ENCODE assay signal across 26 mouse cellular contexts in the genomic region with DNA sequence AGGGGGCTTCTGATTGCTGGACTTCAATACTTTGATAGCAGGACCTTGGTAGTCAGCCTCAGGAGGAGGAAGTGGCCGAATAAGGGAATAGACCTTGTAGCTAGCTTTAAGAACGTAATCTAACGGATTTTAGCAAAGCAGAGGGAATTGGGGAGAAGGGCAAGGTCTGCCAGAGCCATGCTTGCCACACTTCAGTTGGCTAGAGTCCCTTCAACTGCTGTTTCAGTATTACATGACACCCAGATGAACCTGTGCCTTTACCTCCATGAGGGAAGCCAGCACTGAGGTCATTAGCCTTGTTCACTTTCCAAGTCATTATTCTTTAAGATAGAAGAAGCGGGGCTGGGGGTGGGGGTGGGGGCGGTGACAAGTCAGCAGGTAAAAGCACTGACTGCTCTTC. TPM values are rescaled to one million over a fixed set of nuclear protein-coding genes. Genes with fewer than 3 reads are reported as not detected.
DNase-seq lines count a peak whose midpoint lies in the region; ATAC-seq and TF ChIP-seq lines count a peak whose summit lies in the region.
"Had no signal": no experiment of that assay in that cellular context is flagged by ENCODE, and none has a peak within 500 bp of the region (broad histone marks: within the 10 kb centered on the region; RNA-seq: fewer than 3 reads in every experiment).

No protein-coding gene starts in this region.

- no peak for ATAC-seq in liver, postnatal 0 days
- ATAC-seq: activated CD4-positive, CD25-positive, alpha-beta regulatory T cell, adult 4 months; CD4-positive, CD25-positive, alpha-beta regulatory T cell, adult 4 months; Patski had no signal

- H3K9ac ChIP-seq in liver, adult 2 months (ENCODE audit: low read depth, low read length): no peak overlapping the region
- H3K9ac ChIP-seq in liver, postnatal 0 days (replicated peaks): no peak overlapping the region

- no peaks in the 10 kb centered on the region for H3K36me3 ChIP-seq in liver, adult 2 months (ENCODE audit: control insufficient read depth, insufficient read depth, low read length)
- no peaks in the 10 kb centered on the region for H3K36me3 ChIP-seq in liver, postnatal 0 days (replicated peaks; ENCODE audit: insufficient read depth, low read length)
- H3K36me3 ChIP-seq: G1E had no signal

- H3K4me2 ChIP-seq in liver, postnatal 0 days (ENCODE audit: low read depth, low read length): no peak overlapping the region

- H3K79me2 ChIP-seq in liver, adult 2 months (ENCODE audit: control insufficient read depth, insufficient read depth, low read length): no peaks in the 10 kb centered on the region

- H3K4me1 ChIP-seq in liver, adult 2 months (ENCODE audit: control insufficient read depth, insufficient read depth, low read length): no peaks in the 10 kb centered on the region
- no peaks in the 10 kb centered on the region for H3K4me1 ChIP-seq in liver, postnatal 0 days (ENCODE audit: insufficient read depth)

- DNase-seq in adrenal gland, postnatal 10 days: peak; percentile 26
- no peak for DNase-seq in adrenal gland, postnatal 36 days
- peak; percentile 52 for DNase-seq in adrenal gland, postnatal 14 days
- no peak for DNase-seq in adrenal gland, adult 2 months
- DNase-seq in liver, adult 2 months (ENCODE audit: extremely low read depth, low read depth, low spot score): peak; percentile 30
- no peak for DNase-seq in liver, postnatal 0 days
- peak; percentile 83 for DNase-seq in adipocyte (ENCODE audit: low spot score)
- no peak for DNase-seq in cerebellum, postnatal 4 days (ENCODE audit: low spot score in 2 of 2)
- DNase-seq: adrenal gland, adult 8-10 months; adrenal gland, postnatal 25 days; B cell, adult 2 months; cerebellum, adult 11 months; cerebellum, adult 11-12 months; cerebellum, adult 18-20 months; cerebellum, adult 2 months; cerebellum, adult 8-10 months; cerebellum, adult 9-10 months; cerebellum, adult 9-11 months had no signal

- no peak overlapping the region for H3K27ac ChIP-seq in liver, adult 2 months (replicated peaks; ENCODE audit: insufficient read depth, low read depth, low read length)
- H3K27ac ChIP-seq in liver, postnatal 0 days (ENCODE audit: low read depth): no peak overlapping the region

- no peaks in the 10 kb centered on the region for H3K9me3 ChIP-seq in liver, postnatal 0 days (ENCODE audit: low read length)
- H3K9me3 ChIP-seq: G1E had no signal

- no peaks in the 10 kb centered on the region for H3K27me3 ChIP-seq in liver, adult 2 months (ENCODE audit: control insufficient read depth, insufficient read depth, low read length)
- no peaks in the 10 kb centered on the region for H3K27me3 ChIP-seq in liver, postnatal 0 days (ENCODE audit: insufficient read depth, low read length)

- 78% methylated on average over 5 of the region's 5 CpGs for WGBS in liver, adult 2 months
- WGBS in liver, postnatal 0 days (ENCODE audit: insufficient replicate concordance): 75% methylated on average over 5 of the region's 5 CpGs

- TF ChIP-seq EP300 in liver, postnatal 0 days (IDR thresholded peaks at IDR 0.05; ENCODE audit: low read depth): no peak

- H3K4me3 ChIP-seq in liver, adult 2 months (ENCODE audit: insufficient read depth, low read depth, low read length): no peak overlapping the region
- no peak overlapping the region for H3K4me3 ChIP-seq in liver, postnatal 0 days (ENCODE audit: low read depth, low read length)

- no peak for TF ChIP-seq CTCF in liver, adult 2 months (IDR thresholded peaks at IDR 0.05; ENCODE audit: low read depth, low read length)
- no peak for TF ChIP-seq CTCF in liver, postnatal 0 days (IDR thresholded peaks at IDR 0.05; ENCODE audit: low read depth)

- no peak for TF ChIP-seq POLR2A in liver, adult 2 months (IDR thresholded peaks at IDR 0.05; ENCODE audit: extremely low read depth, insufficient read depth, low read length)

RNA-seq across cellular contexts. Expression of a gene that starts 14.5 kb away (rescaled TPM):
- total RNA-seq in adrenal gland, postnatal 10 days (2021): 1 to 10 TPM; 1.9 to 2.1 TPM
- 1 to 10 TPM; 5.5 to 7.9 TPM for total RNA-seq in adrenal gland, postnatal 36 days (2021)
- 0.86 and 2.1 TPM in 2 replicates for total RNA-seq in adrenal gland, postnatal 14 days (2021)
- total RNA-seq in adrenal gland, adult 2 months (2021): 10 to 100 TPM in 1 of 2 experiments, 1 to 10 TPM in 1; 8.5 to 18.3 TPM
- polyA plus RNA-seq in adrenal gland, adult 2 months (2012; rRNA removed): 0.76 and 1.8 TPM in 2 replicates
- 11.9 and 24.6 TPM in 2 replicates for total RNA-seq in liver, adult 2 months (2014; rRNA removed)
- polyA plus RNA-seq in liver, adult 2 months (2012; rRNA removed): 30.5 and 50.3 TPM in 2 replicates
- polyA plus RNA-seq in liver, postnatal 0 days (2015; fragmentation: Nextera tagmentation; extraction: Ambion mirVana): 6.5 and 7.0 TPM in 2 replicates
- total RNA-seq: G1E, MEL had no signal
- polyA plus RNA-seq: activated CD4-positive, CD25-positive, alpha-beta regulatory T cell, adult 4 months; C2C12; CD4-positive, CD25-positive, alpha-beta regulatory T cell, adult 4 months; G1E; Patski had no signal

RNA-seq across cellular contexts. Expression of a gene that starts 18.0 kb away (rescaled TPM):
- total RNA-seq in adrenal gland, postnatal 10 days (2021): 1 to 10 TPM; 1.1 to 1.3 TPM
- 1 to 10 TPM in 1 of 2 experiments, under 1 TPM in 1; 0.99 to 1.5 TPM for total RNA-seq in adrenal gland, postnatal 36 days (2021)
- total RNA-seq in adrenal gland, postnatal 14 days (2021): 0.96 and 1.5 TPM in 2 replicates
- 1 to 10 TPM; 1.7 to 1.9 TPM for total RNA-seq in adrenal gland, adult 2 months (2021)
- 0.26 TPM in 1 of 2 replicates, not detected in the other for polyA plus RNA-seq in adrenal gland, adult 2 months (2012; rRNA removed)
- not detected in 2 replicates for total RNA-seq in liver, adult 2 months (2014; rRNA removed)
- not detected in 2 replicates for polyA plus RNA-seq in liver, adult 2 months (2012; rRNA removed)
- polyA plus RNA-seq in liver, postnatal 0 days (2015; fragmentation: Nextera tagmentation; extraction: Ambion mirVana): 0.64 and 1.0 TPM in 2 replicates
- total RNA-seq: CH12.LX, G1E had no signal
- polyA plus RNA-seq: activated CD4-positive, CD25-positive, alpha-beta regulatory T cell, adult 4 months; brain, embryonic 14.5 days; C2C12; CD4-positive, CD25-positive, alpha-beta regulatory T cell, adult 4 months; cerebellum, adult 2 months; G1E had no signal

RNA-seq across cellular contexts. Expression of a gene that starts 27.8 kb away (rescaled TPM):
- total RNA-seq in adrenal gland, postnatal 10 days (2021): 1 to 10 TPM; 7.9 to 8.3 TPM
- total RNA-seq in adrenal gland, postnatal 36 days (2021): 1 to 10 TPM; 6.9 to 8.0 TPM
- 8.3 and 9.7 TPM in 2 replicates for total RNA-seq in adrenal gland, postnatal 14 days (2021)
- 10 to 100 TPM in 1 of 2 experiments, 1 to 10 TPM in 1; 5.7 to 10.6 TPM for total RNA-seq in adrenal gland, adult 2 months (2021)
- 1.9 and 2.3 TPM in 2 replicates for polyA plus RNA-seq in adrenal gland, adult 2 months (2012; rRNA removed)
- 4.3 and 6.0 TPM in 2 replicates for total RNA-seq in liver, adult 2 months (2014; rRNA removed)
- polyA plus RNA-seq in liver, adult 2 months (2012; rRNA removed): 3.4 and 3.6 TPM in 2 replicates
- 6.2 and 7.0 TPM in 2 replicates for polyA plus RNA-seq in liver, postnatal 0 days (2015; fragmentation: Nextera tagmentation; extraction: Ambion mirVana)

RNA-seq across cellular contexts. Expression of a gene that starts 27.9 kb away (rescaled TPM):
- total RNA-seq in adrenal gland, postnatal 10 days (2021): 100 to 1,000 TPM; 249 to 260 TPM
- 100 to 1,000 TPM; 301 to 387 TPM for total RNA-seq in adrenal gland, postnatal 36 days (2021)
- total RNA-seq in adrenal gland, postnatal 14 days (2021): 255 and 265 TPM in 2 replicates
- 100 to 1,000 TPM; 218 to 316 TPM for total RNA-seq in adrenal gland, adult 2 months (2021)
- polyA plus RNA-seq in adrenal gland, adult 2 months (2012; rRNA removed): 48.9 and 64.9 TPM in 2 replicates
- total RNA-seq in liver, adult 2 months (2014; rRNA removed): 104 and 130 TPM in 2 replicates
- 78.2 and 79.7 TPM in 2 replicates for polyA plus RNA-seq in liver, adult 2 months (2012; rRNA removed)
- polyA plus RNA-seq in liver, postnatal 0 days (2015; fragmentation: Nextera tagmentation; extraction: Ambion mirVana): 138 and 151 TPM in 2 replicates

RNA-seq across cellular contexts. Expression of a gene that starts 55.8 kb away (rescaled TPM):
- 100 to 1,000 TPM; 144 to 149 TPM for total RNA-seq in adrenal gland, postnatal 10 days (2021)
- total RNA-seq in adrenal gland, postnatal 36 days (2021): 100 to 1,000 TPM; 199 to 231 TPM
- 139 and 159 TPM in 2 replicates for total RNA-seq in adrenal gland, postnatal 14 days (2021)
- total RNA-seq in adrenal gland, adult 2 months (2021): 100 to 1,000 TPM; 229 to 231 TPM
- 145 and 186 TPM in 2 replicates for polyA plus RNA-seq in adrenal gland, adult 2 months (2012; rRNA removed)
- 17.8 and 26.6 TPM in 2 replicates for total RNA-seq in liver, adult 2 months (2014; rRNA removed)
- polyA plus RNA-seq in liver, adult 2 months (2012; rRNA removed): 136 and 154 TPM in 2 replicates
- polyA plus RNA-seq in liver, postnatal 0 days (2015; fragmentation: Nextera tagmentation; extraction: Ambion mirVana): 111 and 114 TPM in 2 replicates

Comparison
In these comparisons a context has a peak if more than half of its experiments do, and no peak if none do; other contexts are left out.
1. DNase-seq: peak in adrenal gland, postnatal 10 days (single experiment), adrenal gland, postnatal 14 days (single experiment), liver, adult 2 months (single experiment) and adipocyte (single experiment); none in adrenal gland, postnatal 36 days (0 of 2), adrenal gland, adult 2 months (single experiment), liver, postnatal 0 days (single experiment) and cerebellum, postnatal 4 days (0 of 2).